Mouse (Mus musculus): ENCODE results near the gene Nle1.

- TF ChIP-seq CTCF (IDR thresholded peaks at IDR 0.05; ENCODE audit: low read depth), result no peak
- TF ChIP-seq EP300 (IDR thresholded peaks at IDR 0.05; ENCODE audit: low read depth), result no peak
Measured at GRCm38 (mm10) chr11:82947457-82947856, 39.2 kb upstream of the Nle1 start.
